Mouse (Mus musculus) lung, embryonic 15.5 days (tissue): ENCODE measurements around the gene Ankrd44. TPM values are rescaled to one million over a fixed set of nuclear protein-coding genes. Genes with fewer than 3 reads are reported as not detected.
A peak's percentile ranks its signal among the peaks of the same experiment; 100 is the strongest.

ENCODE experiments used
- ATAC-seq: fragments of 200-750 bp; cut with Nextera tagmentation; 2 replicates; pipeline ENCODE4 v1.8.0; 2017; ENCODE audit warnings: moderate number of reproducible peaks, borderline replicate concordance; ENCODE audit not compliant: low FRiP score, low TSS enrichment; ENCODE audit errors: extremely low read depth
- H3K27ac ChIP-seq: fragments of 300-500 bp; sonication (generic); 2 replicates; pipeline ENCODE4 v1.5.1; 2015; ENCODE audit warnings: moderate library complexity, mild to moderate bottlenecking, inconsistent platforms
- H3K27me3 ChIP-seq: fragments of 300-500 bp; sonication (generic); 2 replicates; pipeline ENCODE4 v1.6.1; 2015; ENCODE audit warnings: inconsistent platforms
- H3K36me3 ChIP-seq: fragments of 300-500 bp; sonication (generic); 2 replicates; pipeline ENCODE4 v1.6.1; 2015; ENCODE audit warnings: inconsistent platforms
- H3K4me1 ChIP-seq: fragments of 300-500 bp; sonication (generic); 2 replicates; pipeline ENCODE4 v1.6.1; 2015; ENCODE audit warnings: inconsistent platforms
- H3K4me2 ChIP-seq: fragments of 300-500 bp; sonication (generic); 2 replicates; pipeline ENCODE4 v1.6.1; 2015; ENCODE audit warnings: inconsistent platforms, mild to moderate bottlenecking, moderate library complexity
- H3K4me3 ChIP-seq: fragments of 300-500 bp; sonication (generic); 2 replicates; pipeline ENCODE4 v1.5.1; 2015; ENCODE audit warnings: mild to moderate bottlenecking, inconsistent platforms
- H3K9ac ChIP-seq: fragments of 300-500 bp; sonication (generic); 2 replicates; pipeline ENCODE4 v1.6.1; 2015; ENCODE audit warnings: inconsistent platforms
- H3K9me3 ChIP-seq: fragments of 300-500 bp; sonication (generic); 2 replicates; pipeline ENCODE4 v1.6.1; 2016; ENCODE audit warnings: inconsistent platforms
- WGBS: fragments of 180-500 bp; shearing (Covaris S2); methylation state at CpG from one replicate; pipeline ENCODE4 v1.1.7; 2015; 5-methylcytosine and 5-hydroxymethylcytosine counted together
- polyA plus RNA-seq: library from polyadenylated mRNA; unstranded; fragments of >200 nt; fragmentation: Nextera tagmentation; extraction: Ambion mirVana; gene quantifications from 2 replicates; pipeline ENCODE4 v1.2.1, GENCODE M21; 2015

Gene Ankrd44
- polyA plus RNA-seq, 1 experiment from 2014 or later: 18.0 TPM

- no peak overlapping the region for H3K27ac ChIP-seq
- H3K9me3 ChIP-seq: no peaks in the 10 kb centered on the region
- no peaks in the 10 kb centered on the region for H3K36me3 ChIP-seq
- no peak for ATAC-seq
- peaks cover 40% of the 10 kb centered on the region for H3K4me1 ChIP-seq
- H3K4me2 ChIP-seq: no peak overlapping the region
- no peaks in the 10 kb centered on the region for H3K27me3 ChIP-seq
- H3K9ac ChIP-seq: no peak overlapping the region
- no peak overlapping the region for H3K4me3 ChIP-seq
- 85% methylated on average over 4 of the region's 4 CpGs for WGBS
Measured at GRCm38 (mm10) chr1:54920132-54920531, 6.1 kb downstream of the Ankrd44 start.

- no peaks in the 10 kb centered on the region for H3K9me3 ChIP-seq
- H3K4me3 ChIP-seq: no peak overlapping the region
- H3K4me1 ChIP-seq: peaks cover 32% of the 10 kb centered on the region
- ATAC-seq: no peak
- H3K27ac ChIP-seq: no peak overlapping the region
- no peak overlapping the region for H3K4me2 ChIP-seq
- H3K36me3 ChIP-seq: no peaks in the 10 kb centered on the region
- no peaks in the 10 kb centered on the region for H3K27me3 ChIP-seq
- WGBS: 55% methylated on average over 4 of the region's 4 CpGs
- H3K9ac ChIP-seq: no peak overlapping the region
Measured at GRCm38 (mm10) chr1:54916456-54916855, 9.7 kb downstream of the Ankrd44 start.

GRCm38 (mm10) chr1:54914387-54914786, 11.8 kb downstream of the Ankrd44 start:
- H3K27ac ChIP-seq: no peak overlapping the region
- H3K36me3 ChIP-seq: no peaks in the 10 kb centered on the region
- H3K27me3 ChIP-seq: no peaks in the 10 kb centered on the region
- no peak overlapping the region for H3K9ac ChIP-seq
- H3K4me2 ChIP-seq: no peak overlapping the region
- 28% methylated on average over 9 of the region's 9 CpGs for WGBS
- no peaks in the 10 kb centered on the region for H3K9me3 ChIP-seq
- no peak for ATAC-seq
- H3K4me1 ChIP-seq: peaks cover 50% of the 10 kb centered on the region
- H3K4me3 ChIP-seq: no peak overlapping the region

GRCm38 (mm10) chr1:54913379-54913873, 12.8 kb downstream of the Ankrd44 start:
- no peak overlapping the region for H3K27ac ChIP-seq

GRCm38 (mm10) chr1:54913063-54913335, 13.2 kb downstream of the Ankrd44 start:
- Histone ChIP-seq H3K4me1 (peaks cover 60% of the 10 kb centered on the region), H3K4me2 (no peak overlapping the region), H3K27me3 (no peaks in the 10 kb centered on the region), H3K36me3 (no peaks in the 10 kb centered on the region), H3K9me3 (no peaks in the 10 kb centered on the region), H3K9ac (no peak overlapping the region), H3K4me3 (no peak overlapping the region), H3K27ac (no peak overlapping the region)
- ATAC-seq: no peak

More at GRCm38 (mm10) chr1:54913379-54913873, 12.8 kb downstream of the Ankrd44 start:
- 93% methylated on average over 3 of the region's 3 CpGs for WGBS
- no peak overlapping the region for H3K4me3 ChIP-seq
- no peaks in the 10 kb centered on the region for H3K36me3 ChIP-seq
- no peak overlapping the region for H3K9ac ChIP-seq
- ATAC-seq: no peak
- peaks cover 59% of the 10 kb centered on the region for H3K4me1 ChIP-seq
- no peaks in the 10 kb centered on the region for H3K9me3 ChIP-seq
- no peak overlapping the region for H3K4me2 ChIP-seq
- H3K27me3 ChIP-seq: no peaks in the 10 kb centered on the region

GRCm38 (mm10) chr1:54912290-54913062, 13.7 kb downstream of the Ankrd44 start:
- Histone ChIP-seq H3K4me1 (peaks cover 61% of the 10 kb centered on the region), H3K9me3 (no peaks in the 10 kb centered on the region), H3K27ac (no peak overlapping the region), H3K4me3 (no peak overlapping the region), H3K36me3 (no peaks in the 10 kb centered on the region), H3K9ac (no peak overlapping the region), H3K4me2 (no peak overlapping the region), H3K27me3 (no peaks in the 10 kb centered on the region)
- ATAC-seq: no peak
- 53% methylated on average over 7 of the region's 7 CpGs for WGBS

- no peak overlapping the region for H3K4me3 ChIP-seq
- no peak overlapping the region for H3K4me2 ChIP-seq
- peaks cover 68% of the 10 kb centered on the region for H3K4me1 ChIP-seq
- H3K36me3 ChIP-seq: no peaks in the 10 kb centered on the region
- WGBS: 92% methylated on average over 1 of the region's 1 CpGs
- ATAC-seq: no peak
- no peak overlapping the region for H3K27ac ChIP-seq
- H3K27me3 ChIP-seq: no peaks in the 10 kb centered on the region
- no peaks in the 10 kb centered on the region for H3K9me3 ChIP-seq
- no peak overlapping the region for H3K9ac ChIP-seq
Measured at GRCm38 (mm10) chr1:54911256-54911610, 15.0 kb downstream of the Ankrd44 start.

- Histone ChIP-seq H3K4me1 (peaks cover 68% of the 10 kb centered on the region), H3K4me2 (no peak overlapping the region), H3K27me3 (no peaks in the 10 kb centered on the region), H3K27ac (no peak overlapping the region), H3K4me3 (no peak overlapping the region), H3K9me3 (no peaks in the 10 kb centered on the region), H3K36me3 (no peaks in the 10 kb centered on the region), H3K9ac (no peak overlapping the region)
- 70% methylated on average over 5 of the region's 5 CpGs for WGBS
- no peak for ATAC-seq
Measured at GRCm38 (mm10) chr1:54910489-54911255, 15.5 kb downstream of the Ankrd44 start.

GRCm38 (mm10) chr1:54908786-54909185, 17.4 kb downstream of the Ankrd44 start:
- 20% methylated on average over 3 of the region's 3 CpGs for WGBS
- Histone ChIP-seq H3K4me1 (peaks cover 66% of the 10 kb centered on the region), H3K9me3 (no peaks in the 10 kb centered on the region), H3K9ac (no peak overlapping the region), H3K4me2 (no peak overlapping the region), H3K27me3 (no peaks in the 10 kb centered on the region), H3K36me3 (no peaks in the 10 kb centered on the region), H3K27ac (peak overlapping the region; percentile 43; the same call in 1 of the 2 replicates), H3K4me3 (no peak overlapping the region)
- ATAC-seq: peak; percentile 50; the same call in 1 of the 2 replicates

GRCm38 (mm10) chr1:54907066-54907639, 19.0 kb downstream of the Ankrd44 start:
- ATAC-seq: no peak
- no peak overlapping the region for H3K4me2 ChIP-seq
- H3K36me3 ChIP-seq: no peaks in the 10 kb centered on the region
- H3K4me3 ChIP-seq: no peak overlapping the region
- no peaks in the 10 kb centered on the region for H3K27me3 ChIP-seq
- no peak overlapping the region for H3K27ac ChIP-seq
- no peaks in the 10 kb centered on the region for H3K9me3 ChIP-seq
- H3K9ac ChIP-seq: no peak overlapping the region
- H3K4me1 ChIP-seq: peaks cover 52% of the 10 kb centered on the region
- 58% methylated on average over 15 of the region's 15 CpGs for WGBS

GRCm38 (mm10) chr1:54906322-54906721, 19.9 kb downstream of the Ankrd44 start:
- Histone ChIP-seq H3K9me3 (no peaks in the 10 kb centered on the region), H3K4me2 (no peak overlapping the region), H3K9ac (no peak overlapping the region), H3K4me1 (peaks cover 46% of the 10 kb centered on the region), H3K27ac (no peak overlapping the region), H3K4me3 (no peak overlapping the region), H3K27me3 (no peaks in the 10 kb centered on the region), H3K36me3 (no peaks in the 10 kb centered on the region)
- ATAC-seq: no peak
- 80% methylated on average over 8 of the region's 8 CpGs for WGBS

- Histone ChIP-seq H3K27me3 (no peaks in the 10 kb centered on the region), H3K4me3 (no peak overlapping the region), H3K27ac (no peak overlapping the region), H3K36me3 (no peaks in the 10 kb centered on the region), H3K4me1 (peaks cover 42% of the 10 kb centered on the region), H3K4me2 (no peak overlapping the region), H3K9ac (no peak overlapping the region), H3K9me3 (no peaks in the 10 kb centered on the region)
- no peak for ATAC-seq
- 27% methylated on average over 7 of the region's 7 CpGs for WGBS
Measured at GRCm38 (mm10) chr1:54905632-54906031, 20.6 kb downstream of the Ankrd44 start.
